Mouse (Mus musculus) small intestine, adult 2 months (tissue): ENCODE data around the gene Moxd1.

Experiments
- CTCF ChIP-seq: fragments of 200-500 bp; IDR thresholded peaks from 2 replicates; pipeline ENCODE4 v1.5.1; 2012; ENCODE audit warnings: low read depth, mild to moderate bottlenecking, control low read depth, inconsistent platforms, low read length, moderate library complexity, mixed read lengths; ENCODE audit not compliant: insufficient replicate concordance, insufficient read length; ENCODE audit errors: extremely low read depth
- POLR2A ChIP-seq: fragments of 200-500 bp; IDR thresholded peaks from 2 replicates; pipeline ENCODE4 v1.6.1; 2012; ENCODE audit warnings: low read depth, mild to moderate bottlenecking, control low read depth, inconsistent platforms, low read length, moderate library complexity

DNA sequence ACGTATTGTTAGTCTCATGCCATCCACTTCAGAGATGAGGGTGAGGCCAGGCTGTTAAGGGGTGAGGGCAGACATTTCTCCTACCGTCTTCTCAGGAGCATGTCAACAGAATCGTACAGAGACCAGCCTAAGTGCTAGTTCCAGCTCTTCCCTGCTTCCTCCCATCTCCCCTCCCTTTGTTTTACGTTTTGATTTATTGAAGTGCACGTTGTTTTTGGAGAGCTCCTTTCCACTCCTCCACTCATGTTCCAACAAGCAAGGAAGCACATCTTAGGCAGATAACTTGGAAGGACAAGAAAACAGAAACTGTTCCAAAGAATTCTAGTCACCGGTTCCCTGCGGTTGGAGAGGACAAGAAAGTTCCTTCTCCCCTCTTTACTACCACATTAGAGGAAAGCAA is 52.9 kb downstream of the Moxd1 start:
- no peak for TF ChIP-seq CTCF
- TF ChIP-seq POLR2A: no peak
